Mouse (Mus musculus) ovary, postnatal 10 days (tissue): ENCODE data around the gene Synj2.

Experiments used
- DNase-seq: peaks from one replicate; pipeline ENCODE4 v3.0.0; 2022; ENCODE audit warnings: low spot score

Gene Synj2

GRCm38 (mm10) chr17:5975099-5975977 is 34.3 kb downstream of the Synj2 start:
- no peak for DNase-seq

DNA sequence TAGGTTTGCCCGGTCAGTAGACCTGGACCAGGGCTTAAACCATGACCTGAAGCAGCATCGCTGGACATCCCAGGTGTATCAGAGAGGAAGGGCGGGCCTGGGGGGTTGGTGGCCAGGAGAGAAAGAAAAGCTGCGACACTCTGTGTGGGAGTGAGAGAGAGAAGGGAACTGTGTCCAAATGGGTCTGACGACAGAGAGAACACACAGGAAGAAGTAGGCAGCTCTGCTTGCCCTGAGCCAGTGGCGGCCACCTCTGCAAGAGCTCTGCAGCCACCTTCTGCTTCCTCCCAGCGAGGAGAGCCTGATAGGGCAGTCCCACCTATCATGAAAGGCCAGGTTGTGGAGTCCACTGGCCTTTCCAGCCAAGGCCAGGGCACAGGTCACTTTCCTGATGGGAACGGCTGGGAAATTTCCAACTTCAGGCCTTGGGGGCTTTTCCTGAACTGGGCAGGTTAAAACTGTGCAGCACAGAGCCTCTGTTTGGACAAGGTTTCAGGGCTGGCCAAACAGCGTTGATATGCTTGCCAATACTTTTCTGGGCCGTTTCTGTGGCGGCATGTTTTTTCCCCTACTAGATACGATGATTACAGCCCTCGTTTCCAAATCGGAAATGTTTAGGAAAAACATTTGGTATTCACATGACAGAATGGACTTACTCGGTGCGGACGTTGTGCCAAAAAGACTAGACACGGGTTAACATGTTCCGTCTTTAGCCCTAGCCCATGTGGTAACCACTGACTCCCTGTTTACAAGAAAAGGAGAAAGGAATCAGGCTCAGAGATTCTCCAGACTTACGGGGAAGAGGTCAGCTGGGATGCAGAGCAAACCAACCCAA is 35.4 kb downstream of the Synj2 start:
- DNase-seq = no peak

DNA sequence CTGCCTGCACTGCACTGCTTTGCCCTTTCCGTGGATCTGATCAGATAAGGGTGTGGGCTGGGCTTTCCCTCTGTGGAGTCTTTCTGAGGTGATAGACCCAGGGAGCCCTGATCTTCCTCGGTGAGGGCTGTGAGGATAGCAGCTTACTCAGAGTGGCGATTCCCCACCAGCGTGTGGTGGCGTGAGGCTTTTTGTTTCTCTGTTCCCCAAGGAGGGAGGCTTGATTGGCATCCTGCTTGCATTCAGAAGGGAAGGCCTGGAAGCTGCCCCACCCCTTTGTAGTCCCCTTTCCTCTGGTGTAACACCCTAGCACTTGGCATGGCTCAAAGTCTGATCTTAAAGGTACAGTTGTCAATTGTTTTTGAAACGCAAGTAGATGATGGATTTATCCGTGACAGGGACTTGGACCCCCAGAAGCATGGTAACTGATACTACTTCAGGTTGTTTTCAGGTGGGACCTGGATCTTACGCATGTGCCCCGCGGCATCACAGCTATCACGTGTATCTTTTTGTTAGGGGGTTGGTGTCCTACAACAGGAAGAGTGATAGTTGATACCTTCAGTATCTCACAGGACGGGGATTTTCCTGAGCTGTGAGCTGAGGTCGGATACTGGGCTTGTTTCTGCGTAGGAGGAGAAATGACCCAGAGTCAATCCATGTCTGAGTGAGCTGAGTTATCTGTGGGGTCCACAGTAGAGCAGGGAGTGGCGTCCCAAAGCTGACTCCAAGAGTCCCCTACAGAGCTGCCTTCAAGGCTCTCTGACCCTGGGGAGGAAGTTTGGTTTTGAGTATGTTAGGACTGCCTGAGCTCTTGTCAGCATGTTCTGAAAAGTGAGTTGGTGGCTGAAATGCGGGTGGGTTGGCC is 36.2 kb downstream of the Synj2 start:
- DNase-seq = no peak

DNA sequence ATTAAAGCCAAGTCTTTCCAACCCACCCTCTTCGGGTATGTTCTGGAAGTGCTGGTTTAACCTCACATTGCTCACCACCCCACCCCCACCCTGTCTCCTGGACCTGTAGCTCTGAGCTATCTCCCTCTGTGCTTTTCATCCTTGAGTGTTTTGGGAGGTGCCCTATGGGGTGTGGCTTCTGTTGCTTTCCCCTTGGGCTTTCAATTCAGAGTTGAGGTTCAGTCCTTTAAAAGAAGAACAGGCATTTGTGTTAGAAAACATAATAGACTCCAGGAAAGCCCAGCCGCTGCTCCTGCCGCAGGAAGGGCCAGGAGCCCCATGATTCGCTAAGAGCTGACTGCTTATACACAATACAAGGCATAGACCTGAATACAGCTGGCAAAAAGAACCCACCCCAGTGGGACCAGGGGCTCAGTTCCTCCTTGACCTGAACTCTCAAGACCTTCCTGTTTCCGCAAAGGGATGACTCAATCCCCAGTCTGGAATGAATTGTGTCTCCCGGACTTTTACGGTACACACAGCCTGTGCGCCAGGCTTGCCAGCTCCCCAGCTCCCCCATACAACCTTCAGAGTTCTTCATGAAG is 36.9 kb downstream of the Synj2 start:
- no peak for DNase-seq

DNA sequence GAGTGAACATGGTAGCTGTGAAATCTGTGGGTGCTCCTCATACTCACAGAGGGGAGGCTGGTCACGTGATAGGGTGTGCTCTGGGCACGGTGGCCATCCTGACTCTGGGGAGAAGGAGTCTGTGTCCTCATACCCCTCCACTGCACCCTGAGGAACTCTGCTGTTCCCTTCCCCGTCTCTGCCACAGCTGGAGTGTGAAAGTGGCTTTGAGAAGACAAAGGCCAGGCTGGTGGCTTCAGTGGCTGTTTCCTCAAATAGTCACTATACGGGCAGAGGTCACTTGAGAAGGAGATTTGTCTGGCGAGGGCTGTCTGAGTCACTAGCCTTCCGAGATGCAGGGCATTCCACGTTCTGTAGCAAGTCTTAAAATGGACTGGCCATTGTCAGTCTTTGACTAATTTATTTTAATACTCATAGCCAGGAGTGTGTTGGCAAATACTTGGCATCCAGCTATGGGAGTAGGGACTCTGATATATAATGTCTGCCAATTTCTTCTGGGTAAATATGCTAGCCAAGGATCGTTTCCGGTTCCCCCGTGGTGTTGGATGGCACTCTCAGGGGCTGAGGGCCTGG is 37.5 kb downstream of the Synj2 start:
- DNase-seq = no peak

- DNase-seq = no peak
Observed at GRCm38 (mm10) chr17:5980860-5981259, 39.8 kb downstream of the Synj2 start.

GRCm38 (mm10) chr17:5983150-5983549 is 42.1 kb downstream of the Synj2 start:
- DNase-seq = no peak

DNA sequence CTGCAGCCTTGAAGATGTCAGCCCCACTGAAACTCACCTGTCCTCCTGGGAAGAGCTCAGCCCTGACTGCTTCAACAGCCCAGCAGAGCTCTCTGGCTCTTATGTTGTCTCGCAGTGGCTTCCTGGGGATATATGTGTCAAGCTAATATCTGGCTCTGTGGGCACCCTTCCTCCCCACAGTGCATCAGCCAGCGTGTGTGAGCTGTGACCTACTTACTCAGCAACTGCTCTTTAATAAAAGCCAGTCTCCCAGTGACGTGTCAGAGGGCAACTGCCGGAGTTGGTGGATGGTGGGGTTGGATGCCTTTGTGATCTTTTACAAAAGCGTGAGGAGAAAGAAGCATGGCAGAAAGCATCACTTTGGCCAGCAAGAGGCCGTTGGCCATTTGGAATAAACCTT is 42.8 kb downstream of the Synj2 start:
- no peak for DNase-seq

DNA sequence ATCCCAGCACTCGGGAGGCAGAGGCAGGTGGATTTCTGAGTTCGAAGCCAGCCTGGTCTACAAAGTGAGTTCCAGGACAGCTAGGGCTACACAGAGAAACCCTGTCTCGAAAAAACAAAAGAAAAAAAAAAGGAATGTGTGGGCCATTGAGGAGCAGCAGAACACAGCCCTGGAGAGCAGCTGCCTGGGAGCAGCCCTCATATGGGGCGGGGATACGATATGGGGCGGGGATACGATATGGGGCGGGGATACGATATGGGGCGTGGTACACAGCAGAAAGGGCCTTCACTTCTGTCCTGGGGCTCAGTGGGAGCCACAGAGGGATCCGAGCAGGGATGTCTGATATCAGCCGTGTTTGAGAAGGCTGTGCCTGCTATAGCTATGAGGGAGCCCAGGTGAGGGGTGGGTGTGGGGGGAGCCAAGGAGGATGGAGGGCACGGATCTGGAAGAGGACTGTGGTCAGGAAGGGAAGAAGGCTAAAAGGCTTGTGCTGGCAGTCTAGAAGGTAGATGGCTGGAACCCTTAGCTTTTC is 43.7 kb downstream of the Synj2 start:
- no peak for DNase-seq

DNA sequence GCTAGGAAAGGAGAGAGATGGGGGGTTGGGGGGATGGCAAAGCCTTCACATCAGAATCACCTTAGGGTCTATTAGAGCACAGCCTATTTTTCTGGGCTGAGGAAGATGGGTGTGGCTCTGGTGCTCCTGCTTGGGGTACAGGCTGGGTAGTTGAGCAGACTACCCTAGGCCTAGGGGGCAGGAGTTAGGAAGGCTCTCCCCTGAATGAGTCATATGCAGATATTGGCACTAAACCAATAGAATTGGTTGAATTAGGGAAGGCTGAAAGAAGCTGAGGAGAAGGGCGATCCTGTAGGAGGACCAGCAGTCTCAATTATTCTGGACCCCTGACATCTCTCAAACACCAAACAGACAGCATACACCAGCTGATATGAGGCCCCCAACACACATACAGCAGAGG is 44.2 kb downstream of the Synj2 start:
- DNase-seq = no peak

- no peak for DNase-seq
Observed at GRCm38 (mm10) chr17:5987271-5988056, 46.4 kb downstream of the Synj2 start.

DNA sequence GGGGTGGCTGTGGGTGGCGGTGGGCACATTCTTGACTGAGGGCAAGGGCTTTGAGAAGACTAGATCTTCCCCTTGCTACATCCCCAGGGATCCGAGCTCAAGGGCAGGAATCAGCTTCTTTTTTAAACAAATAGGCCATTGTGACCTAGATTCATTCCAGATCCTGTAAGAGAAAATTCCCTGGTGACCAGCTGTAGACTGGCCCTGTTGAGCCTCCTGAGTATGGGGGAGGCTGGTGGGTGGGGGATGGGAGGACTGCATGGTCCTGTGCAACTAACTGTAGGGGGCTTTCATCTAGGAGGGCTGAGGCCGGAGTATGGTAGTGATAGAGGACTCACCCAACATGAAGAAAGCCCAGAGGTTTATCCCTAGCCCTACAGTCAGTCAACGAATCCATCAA is 47.0 kb downstream of the Synj2 start:
- DNase-seq = no peak

DNA sequence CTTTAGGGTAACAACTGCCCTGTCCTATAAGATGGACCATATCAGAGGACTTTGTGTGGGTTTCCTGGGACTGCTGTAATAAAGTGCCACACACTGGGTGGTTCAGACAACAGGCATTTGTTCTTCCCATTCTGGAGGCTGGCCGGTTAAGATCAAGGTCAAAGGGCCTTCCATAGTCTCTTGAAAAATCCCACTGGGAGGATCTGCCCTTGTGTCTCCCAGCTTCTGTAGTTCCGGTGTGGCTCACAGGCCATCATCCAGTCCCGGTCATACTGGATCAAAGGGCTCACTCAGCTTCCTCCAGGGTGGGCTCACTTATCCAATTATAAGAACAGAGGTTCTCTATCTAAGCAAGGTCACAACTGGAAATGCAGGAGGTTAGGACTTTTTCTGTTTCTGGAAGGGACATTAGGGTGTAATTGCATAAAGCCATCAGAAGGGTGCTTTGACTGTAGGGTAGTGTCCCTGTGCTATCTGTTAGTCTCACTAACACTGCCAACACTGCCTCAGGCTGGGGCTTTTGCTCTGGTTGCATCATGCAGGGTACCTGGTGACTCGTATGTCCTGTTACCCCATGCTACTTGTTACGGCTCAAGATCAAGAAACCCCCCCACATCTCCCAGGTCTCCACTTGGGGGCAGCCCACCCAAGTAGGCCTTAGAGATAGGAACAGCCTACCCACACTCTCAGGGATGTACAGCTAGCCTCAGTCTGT is 51.9 kb downstream of the Synj2 start:
- no peak for DNase-seq

- DNase-seq = no peak
Observed at GRCm38 (mm10) chr17:5993581-5994260, 52.6 kb downstream of the Synj2 start.

GRCm38 (mm10) chr17:5994606-5995005 is 53.5 kb downstream of the Synj2 start:
- no peak for DNase-seq

DNA sequence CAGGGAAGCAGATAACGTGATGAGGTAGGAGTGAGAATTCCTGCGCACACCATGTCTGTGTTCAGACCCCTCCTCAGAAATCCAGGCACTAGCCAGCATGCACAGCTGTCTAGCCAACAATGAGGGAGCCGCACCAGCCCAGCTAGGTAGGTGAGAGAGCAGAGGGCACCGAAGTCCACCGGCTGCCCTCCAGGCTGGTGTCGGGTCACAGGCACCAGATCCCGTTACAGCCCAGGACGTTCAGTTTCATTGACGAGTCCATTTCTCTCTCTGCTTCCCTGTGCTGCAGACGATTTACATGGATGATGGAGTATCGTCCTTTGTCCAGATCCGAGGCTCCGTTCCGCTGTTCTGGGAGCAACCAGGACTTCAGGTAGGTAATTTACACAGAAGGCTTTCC is 55.5 kb downstream of the Synj2 start:
- no peak for DNase-seq

DNA sequence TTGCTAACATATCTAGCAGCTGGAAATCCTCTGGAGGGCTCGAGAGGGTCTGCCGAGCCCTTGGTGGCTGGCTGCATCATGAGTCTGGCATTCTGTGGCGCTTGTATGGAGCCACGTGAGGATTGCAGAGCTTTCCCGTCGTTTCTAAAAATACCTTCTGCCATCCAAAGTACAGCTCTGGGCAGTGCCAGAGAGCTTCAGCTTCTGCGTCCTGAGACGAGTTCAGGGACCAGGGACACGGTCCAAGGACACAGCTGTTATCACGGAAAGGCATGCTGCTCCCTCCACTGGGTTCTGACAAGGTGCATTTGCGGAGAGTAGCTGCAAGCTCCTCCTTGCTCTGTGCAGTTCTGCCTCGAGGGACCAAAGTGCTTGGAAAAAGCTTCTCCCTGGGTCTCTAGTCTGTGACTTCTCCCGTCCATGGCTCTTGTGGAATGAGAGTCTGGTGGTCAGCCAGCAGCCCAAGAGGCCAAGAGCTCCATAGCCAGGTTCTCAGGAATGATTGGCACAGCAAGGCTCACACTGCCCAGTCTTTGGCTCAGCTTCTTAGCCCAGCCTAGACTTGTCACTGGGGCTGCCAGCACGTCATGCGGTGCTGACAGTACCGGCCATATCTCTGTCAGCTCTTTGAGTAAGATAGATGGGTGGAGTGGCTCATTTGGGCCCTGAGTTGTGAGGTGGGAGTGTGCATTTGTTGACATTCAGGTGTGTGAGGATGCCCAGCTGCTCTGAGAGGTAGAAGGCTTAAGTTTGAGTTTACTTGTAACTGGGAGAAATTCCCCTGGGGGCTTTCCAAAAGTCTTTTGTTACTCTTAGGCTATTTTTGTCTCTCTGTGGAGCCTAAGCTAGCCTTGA is 56.5 kb downstream of the Synj2 start:
- DNase-seq = no peak

GRCm38 (mm10) chr17:5998235-5998500 is 57.1 kb downstream of the Synj2 start:
- no peak for DNase-seq
